Mouse (Mus musculus) kidney, embryonic 14.5 days (tissue): ENCODE data around the gene Ctc1. TPM values are rescaled to one million over a fixed set of nuclear protein-coding genes. Genes with fewer than 3 reads are reported as not detected.

Source experiments
- ATAC-seq: fragments of 200-750 bp; cut with Nextera tagmentation; 2 replicates; pipeline ENCODE4 v1.8.0; 2017; ENCODE audit warnings: moderate number of reproducible peaks, mild to moderate bottlenecking, moderate TSS enrichment, moderate library complexity; ENCODE audit not compliant: low FRiP score, low TSS enrichment
- H3K27ac ChIP-seq: fragments of 300-500 bp; sonication (generic); 2 replicates; pipeline ENCODE4 v1.5.1; 2014; ENCODE audit warnings: low read depth, mild to moderate bottlenecking, low read length, moderate library complexity, mixed read lengths
- H3K27me3 ChIP-seq: fragments of 300-500 bp; sonication (generic); 2 replicates; pipeline ENCODE4 v1.6.1; 2014; ENCODE audit warnings: mild to moderate bottlenecking, low read length; ENCODE audit not compliant: control insufficient read depth, insufficient read depth
- H3K36me3 ChIP-seq: fragments of 300-500 bp; sonication (generic); 2 replicates; pipeline ENCODE4 v1.6.1; 2014; ENCODE audit warnings: low read length, mixed read lengths; ENCODE audit not compliant: control insufficient read depth, insufficient read depth
- H3K4me1 ChIP-seq: fragments of 300-500 bp; sonication (generic); 2 replicates; pipeline ENCODE4 v1.6.1; 2014; ENCODE audit warnings: low read length, mixed read lengths; ENCODE audit not compliant: control insufficient read depth, insufficient read depth
- H3K4me2 ChIP-seq: fragments of 300-500 bp; sonication (generic); replicated peaks from 2 replicates; pipeline ENCODE4 v1.6.1; 2014; ENCODE audit warnings: low read depth, mild to moderate bottlenecking, low read length
- H3K4me3 ChIP-seq: fragments of 300-500 bp; sonication (generic); 2 replicates; pipeline ENCODE4 v1.5.1; 2014; ENCODE audit warnings: mild to moderate bottlenecking, low read length
- H3K9ac ChIP-seq: fragments of 300-500 bp; sonication (generic); 2 replicates; pipeline ENCODE4 v1.6.1; 2014; ENCODE audit warnings: low read depth, mild to moderate bottlenecking, low read length, moderate library complexity
- H3K9me3 ChIP-seq: fragments of 300-500 bp; sonication (generic); 2 replicates; pipeline ENCODE4 v1.6.1; 2016; ENCODE audit warnings: low read length; ENCODE audit not compliant: control insufficient read depth
- WGBS: fragments of 180-500 bp; shearing (Covaris S2); extraction: QIAGEN DNeasy Blood & Tissue Kit; methylation state at CpG from one replicate; pipeline ENCODE4 v1.1.7; 2014; 5-methylcytosine and 5-hydroxymethylcytosine counted together
- polyA plus RNA-seq: library from polyadenylated mRNA; unstranded; fragments of >200 nt; fragmentation: Nextera tagmentation; extraction: Ambion mirVana; gene quantifications from 2 replicates; pipeline ENCODE4 v1.2.1, GENCODE M21; 2014

The Ctc1 gene
- polyA plus RNA-seq, 1 experiment from 2014 or later, result 62.3 TPM

GRCm38 (mm10) chr11:69051771-69052170, 36.1 kb downstream of the Ctc1 start:
- Histone ChIP-seq H3K27me3 (no peaks in the 10 kb centered on the region), H3K36me3 (peaks cover 44% of the 10 kb centered on the region), H3K4me1 (peaks cover 10% of the 10 kb centered on the region), H3K9ac (no peak overlapping the region), H3K4me2 (no peak overlapping the region), H3K9me3 (no peaks in the 10 kb centered on the region), H3K4me3 (no peak overlapping the region), H3K27ac (no peak overlapping the region)
- no peak for ATAC-seq
- WGBS, result 91% methylated on average over 4 of the region's 4 CpGs

DNA sequence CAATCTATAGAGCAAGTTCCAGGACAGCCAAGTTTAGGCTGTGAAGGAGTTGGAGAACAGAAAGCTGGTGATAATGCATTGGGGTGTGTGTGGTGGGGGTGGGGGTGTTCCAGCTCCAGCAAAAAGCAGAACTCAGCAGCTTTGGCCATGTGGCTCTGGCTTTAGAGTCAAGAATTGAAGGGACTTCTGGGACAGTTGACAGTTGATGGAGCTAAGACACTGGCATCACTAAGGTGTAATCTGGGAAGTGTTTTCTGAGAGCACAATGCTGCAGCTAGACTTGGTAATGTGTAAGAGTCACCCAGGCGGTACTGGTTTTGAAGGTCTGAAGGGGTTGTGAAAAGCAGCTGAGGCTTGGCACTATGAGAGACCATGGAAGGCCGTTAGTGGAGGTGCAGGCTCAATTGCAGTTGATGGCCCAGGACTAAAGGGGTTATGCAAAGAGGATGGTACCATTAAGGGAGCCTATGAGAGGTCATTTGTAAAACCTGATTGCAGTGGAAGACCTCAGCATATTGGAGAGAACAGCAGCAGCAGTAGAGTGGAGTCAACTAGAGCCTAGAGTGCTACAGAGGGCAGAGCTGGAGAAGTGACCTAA, 37.2 kb downstream of the Ctc1 start:
- WGBS, result 58% methylated on average over 2 of the region's 2 CpGs
- no peaks in the 10 kb centered on the region for H3K9me3 ChIP-seq
- H3K4me2 ChIP-seq, result no peak overlapping the region
- peaks cover 41% of the 10 kb centered on the region for H3K36me3 ChIP-seq
- no peak overlapping the region for H3K4me3 ChIP-seq
- 0 out of 2 replicates have a peak, but pooled peaks cover 4% of the 10 kb centered on the region for H3K4me1 ChIP-seq
- no peaks in the 10 kb centered on the region for H3K27me3 ChIP-seq
- H3K9ac ChIP-seq, result no peak overlapping the region
- no peak overlapping the region for H3K27ac ChIP-seq
- no peak for ATAC-seq

DNA sequence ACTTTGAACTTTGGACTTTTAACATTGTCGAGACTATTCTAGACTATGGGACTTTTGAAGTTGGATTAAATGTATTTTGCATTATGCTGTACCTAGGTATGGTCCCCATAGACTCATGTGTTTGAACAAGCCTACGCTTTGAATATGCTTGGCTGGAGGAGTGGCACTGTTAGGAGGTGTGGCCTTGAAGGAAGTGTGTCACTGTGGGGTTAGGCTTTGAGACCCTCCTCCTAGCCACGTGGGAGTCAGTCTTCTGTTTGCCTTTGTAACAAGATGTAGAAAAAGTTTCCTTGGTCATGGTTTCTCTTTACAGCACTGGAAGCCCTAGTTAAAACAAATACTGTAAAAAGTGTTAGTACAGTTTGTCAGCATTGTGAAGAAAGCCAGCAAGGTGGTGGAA, 38.1 kb downstream of the Ctc1 start:
- WGBS, result 74% methylated on average over 3 of the region's 3 CpGs
- Histone ChIP-seq H3K9ac (no peak overlapping the region), H3K27ac (no peak overlapping the region), H3K9me3 (no peaks in the 10 kb centered on the region), H3K4me2 (no peak overlapping the region), H3K4me1 (peaks cover 4% of the 10 kb centered on the region; the same call in 1 of the 2 replicates), H3K4me3 (no peak overlapping the region), H3K27me3 (no peaks in the 10 kb centered on the region), H3K36me3 (peaks cover 32% of the 10 kb centered on the region)
- no peak for ATAC-seq

GRCm38 (mm10) chr11:69058265-69058664, 42.6 kb downstream of the Ctc1 start:
- no peaks in the 10 kb centered on the region for H3K9me3 ChIP-seq
- peak overlapping the region; percentile 89 for H3K4me3 ChIP-seq
- H3K27me3 ChIP-seq, result no peaks in the 10 kb centered on the region
- no peak for ATAC-seq
- peak overlapping the region; percentile 59; the same call in 1 of the 2 replicates for H3K9ac ChIP-seq
- H3K4me1 ChIP-seq, result peaks cover 20% of the 10 kb centered on the region
- H3K4me2 ChIP-seq, result peak overlapping the region; percentile 96
- H3K27ac ChIP-seq, result no peak overlapping the region; the same call in 1 of the 2 replicates
- 0 out of 2 replicates have a peak, but pooled peaks cover 3% of the 10 kb centered on the region for H3K36me3 ChIP-seq
- 74% methylated on average over 2 of the region's 2 CpGs for WGBS

- peak overlapping the region; percentile 96 for H3K4me2 ChIP-seq
- H3K4me1 ChIP-seq, result peaks cover 20% of the 10 kb centered on the region
- peak overlapping the region; percentile 89 for H3K4me3 ChIP-seq
- peak overlapping the region; percentile 59 for H3K9ac ChIP-seq
- H3K27ac ChIP-seq, result peak overlapping the region; percentile 38; the same call in 1 of the 2 replicates
- H3K9me3 ChIP-seq, result no peaks in the 10 kb centered on the region
- H3K27me3 ChIP-seq, result no peaks in the 10 kb centered on the region
- peak; percentile 5; the same call in 1 of the 2 replicates for ATAC-seq
- 2% methylated on average over 19 of the region's 19 CpGs for WGBS
- H3K36me3 ChIP-seq, result 0 out of 2 replicates have a peak, but pooled peaks cover 3% of the 10 kb centered on the region
These were observed 43.1 kb downstream of the Ctc1 start for GRCm38 (mm10) chr11:69058729-69059356.

GRCm38 (mm10) chr11:69059357-69059974, 43.8 kb downstream of the Ctc1 start, which contains the start of gene Borcs6:
Gene Borcs6 (plus strand): TSS chr11:69059717.
- H3K9ac ChIP-seq, result peak within 1 kb of the TSS; percentile 83
- WGBS, result under 1% methylated on average over 63 of the region's 64 CpGs
- H3K4me3 ChIP-seq, result peak within 1 kb of the TSS; percentile 89
- H3K27ac ChIP-seq, result peak within 1 kb of the TSS; percentile 85
- peaks cover 20% of the 10 kb centered on the region for H3K4me1 ChIP-seq
- peak; percentile 90 for ATAC-seq
- peak within 1 kb of the TSS; percentile 96 for H3K4me2 ChIP-seq
- H3K9me3 ChIP-seq, result no peaks in the 10 kb centered on the region
- 0 out of 2 replicates have a peak, but pooled peaks cover under 1% of the 10 kb centered on the region for H3K36me3 ChIP-seq
- no peaks in the 10 kb centered on the region for H3K27me3 ChIP-seq

- peak; percentile 8; the same call in 1 of the 2 replicates for ATAC-seq
- Histone ChIP-seq H3K4me1 (peaks cover 20% of the 10 kb centered on the region), H3K36me3 (no peaks in the 10 kb centered on the region), H3K27me3 (no peaks in the 10 kb centered on the region), H3K9ac (peak overlapping the region; percentile 83), H3K27ac (peak overlapping the region; percentile 85), H3K4me3 (peak overlapping the region; percentile 89), H3K4me2 (peak overlapping the region; percentile 96), H3K9me3 (no peaks in the 10 kb centered on the region)
- WGBS, result under 1% methylated on average over 49 of the region's 49 CpGs
These were observed 44.3 kb downstream of the Ctc1 start for GRCm38 (mm10) chr11:69059975-69060411.

- WGBS, result 2% methylated on average over 37 of the region's 40 CpGs
These were observed 44.9 kb downstream of the Ctc1 start for GRCm38 (mm10) chr11:69060448-69061254.

More at GRCm38 (mm10) chr11:69060448-69061254, 44.9 kb downstream of the Ctc1 start:
- Histone ChIP-seq H3K9me3 (no peaks in the 10 kb centered on the region), H3K9ac (peak overlapping the region; percentile 83), H3K27ac (peak overlapping the region; percentile 85), H3K36me3 (no peaks in the 10 kb centered on the region), H3K4me2 (peak overlapping the region; percentile 96), H3K4me3 (peak overlapping the region; percentile 89), H3K27me3 (no peaks in the 10 kb centered on the region), H3K4me1 (peaks cover 20% of the 10 kb centered on the region)
- no peak; the same call in 1 of the 2 replicates for ATAC-seq
